Mouse (Mus musculus): ENCODE data around the gene Dse. TPM values are rescaled to one million over a fixed set of nuclear protein-coding genes. Genes with fewer than 3 reads are reported as not detected.
"Not testable (repeated sequence)": the region's sequence is repeated elsewhere in the genome, so short reads cannot be mapped to it uniquely, and the experiment has no call there.

The Dse gene
- total RNA-seq (2015) = 1.1 and 1.3 TPM in 2 replicates
- total RNA-seq (2017) = 0.79 and 0.91 TPM in 2 replicates

DNA sequence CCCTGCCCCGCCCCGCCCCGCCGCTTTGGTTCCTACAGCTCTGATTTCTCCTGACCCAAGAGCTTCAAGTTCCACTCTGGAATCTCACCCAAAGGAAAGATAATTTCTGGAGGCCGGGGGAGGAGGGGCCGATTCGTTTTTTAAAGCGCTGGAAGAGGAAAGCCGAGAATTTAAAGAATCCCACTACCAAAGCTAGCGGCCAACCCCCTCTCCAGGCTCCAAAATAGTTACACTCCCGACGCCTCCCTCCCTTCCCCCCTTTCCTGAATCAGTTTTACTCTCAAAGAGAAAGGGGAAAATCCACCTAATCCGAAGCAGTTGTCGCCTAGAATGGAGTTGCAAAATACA, at the start of gene Dse:
Gene Dse (minus strand): TSS at position 213 of the 348 bp plus-strand sequence.
- ATAC-seq (replicated peaks; ENCODE audit: poor library complexity) = no peak

DNA sequence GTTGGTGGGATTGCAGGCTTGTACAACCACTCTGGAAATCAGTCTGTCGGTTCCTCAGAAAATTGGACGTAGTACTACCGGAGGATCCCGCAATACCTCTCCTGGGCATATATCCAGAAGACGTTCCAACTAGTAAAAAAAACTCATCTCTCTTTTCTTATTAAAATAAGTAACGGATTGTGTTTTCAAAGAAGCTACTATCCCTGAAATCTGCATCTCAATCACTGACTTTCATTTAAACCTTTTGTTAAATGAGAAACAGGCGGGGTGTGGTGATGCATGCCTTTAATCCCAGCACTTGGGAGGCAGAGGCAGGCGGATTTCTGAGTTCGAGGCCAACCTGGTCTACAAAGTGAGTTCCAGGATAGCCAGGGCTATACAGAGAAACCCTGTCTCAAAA, 45.3 kb upstream of the Dse start:
- not testable (repeated sequence) for ATAC-seq (replicated peaks; ENCODE audit: poor library complexity)

DNA sequence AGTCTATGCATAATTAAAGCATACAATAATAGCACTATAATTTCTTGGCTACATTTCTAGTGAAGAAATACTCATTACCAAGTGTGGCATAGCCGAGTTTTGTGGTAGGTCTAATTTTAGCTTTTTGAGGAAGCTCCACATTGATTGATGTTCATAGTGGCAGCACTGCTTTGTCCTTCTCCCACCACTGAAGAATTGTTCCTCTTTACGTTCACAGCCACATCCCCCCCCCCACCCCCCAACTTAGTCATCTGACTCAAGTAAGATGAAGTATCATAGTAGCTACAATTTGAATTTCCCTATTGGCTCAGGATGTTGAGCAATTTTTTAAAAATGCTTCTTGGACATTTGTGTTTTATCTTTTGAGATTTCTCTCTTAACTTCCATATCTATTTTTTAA, 42.1 kb upstream of the Dse start:
- peak; percentile 97 for ATAC-seq (replicated peaks; ENCODE audit: poor library complexity)

GRCm38 (mm10) chr10:34247757-34248156, 40.2 kb upstream of the Dse start:
- no peak for ATAC-seq (replicated peaks; ENCODE audit: poor library complexity)

DNA sequence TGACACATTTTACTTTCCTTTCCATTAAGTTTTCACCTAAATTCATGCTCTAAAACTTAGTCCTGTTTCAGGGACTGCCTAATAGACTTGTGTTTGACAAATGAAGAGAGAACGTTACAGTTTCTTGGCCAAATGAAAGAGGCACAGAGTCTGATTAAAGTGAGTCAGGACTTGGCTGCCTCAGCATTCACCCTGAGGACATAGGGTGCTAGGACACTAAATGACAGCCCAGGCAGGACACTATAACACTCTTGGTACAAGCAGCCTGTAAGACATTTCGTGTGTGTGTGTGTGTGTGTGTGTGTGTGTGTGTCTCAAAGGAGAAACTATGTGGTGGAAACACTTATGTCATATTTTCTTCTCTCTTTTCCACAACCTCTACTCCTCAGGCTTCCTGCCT, 38.6 kb upstream of the Dse start:
- no peak for ATAC-seq (replicated peaks; ENCODE audit: poor library complexity)

- peak; percentile 22; the same call in 1 of the 2 replicates for ATAC-seq (replicated peaks; ENCODE audit: poor library complexity)
These were observed 37.2 kb upstream of the Dse start for GRCm38 (mm10) chr10:34244745-34245144.

- ATAC-seq (replicated peaks; ENCODE audit: poor library complexity) = peak; percentile 8; the same call in 1 of the 2 replicates
These were observed 31.0 kb upstream of the Dse start for GRCm38 (mm10) chr10:34238536-34238935.

- ATAC-seq (replicated peaks; ENCODE audit: poor library complexity) = no peak
These were observed 29.1 kb upstream of the Dse start for GRCm38 (mm10) chr10:34236569-34236968.

GRCm38 (mm10) chr10:34235384-34235783, 27.9 kb upstream of the Dse start:
- peak; percentile 94 for ATAC-seq (replicated peaks; ENCODE audit: poor library complexity)

- peak; percentile 35; the same call in 1 of the 2 replicates for ATAC-seq (replicated peaks; ENCODE audit: poor library complexity)
These were observed 26.6 kb upstream of the Dse start for GRCm38 (mm10) chr10:34233931-34234745.

DNA sequence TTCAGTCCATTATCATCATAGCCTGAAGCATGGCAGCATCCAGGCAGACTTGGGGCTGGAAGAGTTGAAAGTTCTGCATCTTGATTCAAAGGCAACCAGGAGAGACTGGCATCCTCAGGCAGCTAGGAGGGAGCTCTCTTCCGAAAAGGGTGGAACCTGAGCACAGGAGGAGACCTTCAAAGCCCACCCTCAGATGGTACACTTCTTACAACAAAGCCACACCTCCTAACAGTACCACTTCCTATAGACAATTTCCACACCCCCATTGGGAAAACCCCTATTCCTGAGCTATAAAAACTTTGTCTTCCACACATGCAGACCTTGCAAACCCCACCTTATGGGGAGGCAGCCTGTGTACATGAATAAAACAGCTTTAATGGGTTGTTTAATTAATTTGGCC, 25.9 kb upstream of the Dse start:
- ATAC-seq (replicated peaks; ENCODE audit: poor library complexity) = no peak

DNA sequence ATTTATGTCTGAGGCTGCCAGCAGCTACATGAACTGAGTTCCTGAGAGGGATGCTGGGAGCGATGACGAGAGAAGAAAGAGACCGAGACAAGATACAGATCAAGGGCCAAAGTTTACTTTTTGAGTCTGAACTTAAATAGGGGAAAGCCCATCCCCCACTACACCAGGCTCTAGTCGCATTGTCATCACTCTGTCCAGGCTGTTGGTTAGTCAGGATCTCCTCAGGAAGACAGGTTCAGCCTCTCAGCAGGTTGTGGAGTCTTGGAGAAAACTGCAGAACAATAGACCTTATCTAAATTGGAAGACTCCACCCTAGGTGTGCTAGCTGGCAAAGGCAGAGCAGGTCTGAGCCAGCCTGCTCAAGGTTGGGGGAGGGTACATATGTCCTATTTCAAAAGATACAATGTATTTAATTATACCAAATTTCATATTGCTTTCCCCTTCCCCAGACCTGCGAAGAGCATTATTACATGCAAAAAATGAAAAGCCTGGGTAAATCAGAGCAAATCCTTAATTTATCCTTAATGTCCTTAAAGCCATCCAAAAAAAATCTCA, 22.7 kb upstream of the Dse start:
- ATAC-seq (replicated peaks; ENCODE audit: poor library complexity) = no peak

GRCm38 (mm10) chr10:34229491-34229890, 22.0 kb upstream of the Dse start:
- ATAC-seq (replicated peaks; ENCODE audit: poor library complexity) = no peak

DNA sequence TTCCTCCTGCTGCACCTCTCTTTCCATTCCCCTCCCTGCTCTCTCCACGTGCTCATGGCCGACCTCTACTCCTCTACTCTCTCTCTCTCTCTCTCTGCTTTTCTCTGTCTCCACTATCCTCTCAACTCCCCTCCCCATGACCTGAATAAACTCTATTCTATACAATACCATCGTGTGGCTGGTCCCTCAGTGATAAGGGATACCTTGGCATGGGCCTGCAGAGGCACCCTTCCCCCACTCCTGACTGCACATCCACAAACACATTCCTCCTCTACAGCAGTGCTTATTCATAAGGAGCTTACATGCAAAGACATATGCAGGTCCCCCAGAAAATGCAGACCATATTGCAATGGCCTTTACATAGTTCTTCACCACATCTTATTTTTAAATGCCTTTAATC, 16.1 kb upstream of the Dse start:
- peak; percentile 20; the same call in 1 of the 2 replicates for ATAC-seq (replicated peaks; ENCODE audit: poor library complexity)

GRCm38 (mm10) chr10:34221909-34222620, 14.6 kb upstream of the Dse start:
- 0 out of 2 replicates have a peak, but pooled peaks have one; percentile 26 for ATAC-seq (replicated peaks; ENCODE audit: poor library complexity)

DNA sequence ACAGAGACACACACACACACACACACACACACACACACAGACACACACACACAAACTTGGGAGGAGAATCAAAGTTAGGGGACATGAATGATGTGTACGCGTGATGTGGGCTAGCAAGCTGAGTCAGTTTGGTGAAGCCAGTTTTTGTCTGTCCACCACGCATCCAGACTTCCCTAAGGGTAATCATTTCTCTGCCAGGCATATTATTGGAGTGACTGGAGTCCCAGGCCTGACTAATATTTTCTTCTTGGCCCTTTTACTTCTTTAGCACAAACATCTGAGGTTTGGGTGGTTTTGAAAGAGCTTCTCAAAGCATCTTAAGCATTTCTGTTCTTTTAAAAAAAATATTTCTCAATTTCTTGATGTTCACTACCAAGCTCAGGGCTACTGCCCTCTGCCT, 10.7 kb upstream of the Dse start:
- ATAC-seq (replicated peaks; ENCODE audit: poor library complexity) = no peak

- ATAC-seq (replicated peaks; ENCODE audit: poor library complexity) = peak; percentile 93
These were observed 8.2 kb upstream of the Dse start for GRCm38 (mm10) chr10:34215667-34216066.

DNA sequence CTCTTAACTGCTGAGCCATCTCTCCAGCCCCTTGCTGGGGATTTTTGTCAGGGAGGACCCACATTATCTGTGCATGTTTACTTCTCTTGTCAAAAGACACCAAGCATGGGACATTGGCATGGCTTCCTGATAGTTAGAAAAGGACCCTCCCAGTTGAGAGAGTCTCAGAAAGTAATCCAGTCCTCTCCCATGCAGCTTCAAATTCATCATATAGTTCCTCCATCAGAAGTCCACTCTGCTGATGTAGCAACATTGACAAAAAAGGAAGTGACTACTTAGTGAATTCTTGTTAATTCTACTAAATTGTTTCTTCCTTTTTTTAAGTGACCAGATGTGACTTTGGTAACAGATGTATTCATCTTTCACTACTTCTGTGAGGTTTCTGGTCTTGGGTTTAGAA, 2.4 kb upstream of the Dse start:
- peak; percentile 70 for ATAC-seq (replicated peaks; ENCODE audit: poor library complexity)

- no peak for ATAC-seq (replicated peaks; ENCODE audit: poor library complexity)
These were observed 516 bp upstream of the Dse start for GRCm38 (mm10) chr10:34208031-34208430.

GRCm38 (mm10) chr10:34206783-34207502, 572 bp downstream of the Dse start:
- ATAC-seq (replicated peaks; ENCODE audit: poor library complexity) = peak; percentile 59

GRCm38 (mm10) chr10:34206436-34206782, 1.1 kb downstream of the Dse start:
- peak; percentile 75 for ATAC-seq (replicated peaks; ENCODE audit: poor library complexity)
